27 mouse cellular contexts compared by ENCODE assay signal in the genomic region with DNA sequence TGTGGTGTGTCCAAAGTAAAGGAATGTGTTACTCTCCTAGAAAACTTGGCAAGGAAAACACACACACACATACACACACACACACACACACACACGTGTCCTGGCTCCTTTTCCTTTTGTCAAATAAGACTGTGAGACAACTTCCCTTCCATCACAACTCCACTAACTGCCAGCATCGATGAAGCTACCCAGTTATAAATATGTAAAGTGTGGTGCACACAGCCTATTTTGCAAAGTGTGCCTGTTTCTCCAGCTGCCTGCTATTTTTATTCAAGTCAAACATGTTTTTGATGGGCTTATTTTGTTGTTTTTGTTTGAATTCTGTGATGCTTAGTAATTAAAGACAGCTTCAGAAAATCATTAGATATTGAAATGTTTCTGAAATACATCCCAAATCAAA.
"Had no signal": no experiment of that assay in that cellular context is flagged by ENCODE, and none has a peak within 500 bp of the region (broad histone marks: within the 10 kb centered on the region; RNA-seq: fewer than 3 reads in every experiment).

No protein-coding gene starts in this region.

- H3K27me3 ChIP-seq: heart, embryonic 13.5 days; heart, embryonic 15.5 days; hindbrain, embryonic 13.5 days; hindbrain, embryonic 15.5 days; kidney, embryonic 15.5 days; limb, embryonic 13.5 days; limb, embryonic 15.5 days; liver, embryonic 12.5 days had no signal

- H3K9ac ChIP-seq: heart, embryonic 13.5 days; heart, embryonic 15.5 days; hindbrain, embryonic 13.5 days; hindbrain, embryonic 15.5 days; kidney, embryonic 15.5 days; limb, embryonic 13.5 days; limb, embryonic 15.5 days; liver, embryonic 12.5 days; liver, embryonic 14.5 days had no signal

- DNase-seq: gastrocnemius, postnatal 14 days; gastrocnemius, postnatal 36 days; heart, adult 11 months; heart, adult 2 months; heart, postnatal 14 days; heart, postnatal 36 days; kidney, adult 11 months; kidney, adult 2 months; kidney, adult 9 months; kidney, postnatal 14 days; kidney, postnatal 36 days; layer of hippocampus, adult 9-11 months; layer of hippocampus, postnatal 36 days; left cerebral cortex, postnatal 4 days had no signal

- H3K4me2 ChIP-seq: heart, embryonic 11.5 days; heart, embryonic 13.5 days; heart, embryonic 15.5 days; hindbrain, embryonic 13.5 days; hindbrain, embryonic 15.5 days; kidney, embryonic 15.5 days; limb, embryonic 13.5 days; limb, embryonic 15.5 days; liver, embryonic 12.5 days had no signal

- H3K36me3 ChIP-seq: heart, embryonic 13.5 days; heart, embryonic 15.5 days; hindbrain, embryonic 13.5 days; hindbrain, embryonic 15.5 days; kidney, embryonic 15.5 days; limb, embryonic 13.5 days; limb, embryonic 15.5 days; liver, embryonic 12.5 days had no signal

- H3K4me1 ChIP-seq: heart, embryonic 13.5 days; heart, embryonic 15.5 days; hindbrain, embryonic 13.5 days; hindbrain, embryonic 15.5 days; kidney, embryonic 15.5 days; limb, embryonic 13.5 days; limb, embryonic 15.5 days; liver, embryonic 12.5 days had no signal

- H3K4me3 ChIP-seq: heart, adult 2 months; heart, embryonic 13.5 days; heart, embryonic 15.5 days; hindbrain, embryonic 13.5 days; hindbrain, embryonic 15.5 days; kidney, embryonic 15.5 days; limb, embryonic 13.5 days; limb, embryonic 15.5 days; liver, embryonic 12.5 days had no signal

- H3K9me3 ChIP-seq: heart, embryonic 13.5 days; heart, embryonic 15.5 days; kidney, embryonic 15.5 days; limb, embryonic 15.5 days; liver, embryonic 12.5 days had no signal

- H3K27ac ChIP-seq: heart, adult 2 months; heart, embryonic 13.5 days; heart, embryonic 15.5 days; hindbrain, embryonic 13.5 days; hindbrain, embryonic 15.5 days; hindbrain, postnatal 0 days; kidney, embryonic 15.5 days; kidney, postnatal 0 days; limb, embryonic 13.5 days; limb, embryonic 15.5 days; liver, embryonic 12.5 days; liver, embryonic 14.5 days had no signal

- ATAC-seq: hindbrain, postnatal 0 days; intestine, embryonic 16.5 days; liver, embryonic 12.5 days had no signal
